Comparison of ENCODE assay signal across 13 mouse cellular contexts in genomic region chr19:25154506-25155178, GRCm38 (mm10).
"Had no signal": no experiment of that assay in that cellular context is flagged by ENCODE, and none has a peak within 500 bp of the region (broad histone marks: within the 10 kb centered on the region; RNA-seq: fewer than 3 reads in every experiment).

No protein-coding gene starts in this region.

- H3K4me2 ChIP-seq: limb, embryonic 15.5 days; liver, embryonic 12.5 days; lung, embryonic 14.5 days; midbrain, embryonic 12.5 days had no signal

- H3K36me3 ChIP-seq: limb, embryonic 15.5 days; midbrain, embryonic 12.5 days had no signal

- H3K9me3 ChIP-seq: limb, embryonic 15.5 days; liver, embryonic 12.5 days; midbrain, embryonic 12.5 days had no signal

- H3K27ac ChIP-seq: limb, embryonic 15.5 days; liver, embryonic 12.5 days; midbrain, embryonic 12.5 days had no signal

- H3K4me3 ChIP-seq: limb, embryonic 15.5 days; liver, embryonic 12.5 days; midbrain, embryonic 12.5 days had no signal

- H3K27me3 ChIP-seq: limb, embryonic 15.5 days; liver, embryonic 12.5 days had no signal

- H3K9ac ChIP-seq: limb, embryonic 15.5 days; liver, embryonic 12.5 days; lung, embryonic 14.5 days; midbrain, embryonic 12.5 days had no signal

- ATAC-seq: intestine, embryonic 16.5 days; liver, embryonic 12.5 days had no signal

- H3K4me1 ChIP-seq: liver, embryonic 12.5 days had no signal

- DNase-seq: kidney, adult 8-10 months; kidney, postnatal 25 days; layer of hippocampus, postnatal 36 days; lung, embryonic 14.5 days; lung, postnatal 10 days; lung, postnatal 4 days; right cerebral cortex, postnatal 4 days; spleen, adult 18-20 months; thymus, postnatal 36 days had no signal
